Mouse (Mus musculus) cerebellum, adult 9-10 months (tissue): ENCODE results near the gene Aff1.

ENCODE experiments used
- DNase-seq: peaks from one replicate; pipeline ENCODE4 v3.0.0; 2022

Aff1 gene

GRCm38 (mm10) chr5:103694094-103694493 lies 1.9 kb downstream of the Aff1 start:
- DNase-seq, result no peak

GRCm38 (mm10) chr5:103697875-103698491 lies 5.8 kb downstream of the Aff1 start:
- no peak for DNase-seq

- no peak for DNase-seq
Observed at GRCm38 (mm10) chr5:103698577-103698976, 6.4 kb downstream of the Aff1 start.

- DNase-seq, result no peak
Observed at GRCm38 (mm10) chr5:103699537-103699936, 7.4 kb downstream of the Aff1 start.

- no peak for DNase-seq
Observed at GRCm38 (mm10) chr5:103700661-103701060, 8.5 kb downstream of the Aff1 start.

GRCm38 (mm10) chr5:103701466-103701865 lies 9.3 kb downstream of the Aff1 start:
- DNase-seq, result no peak

GRCm38 (mm10) chr5:103702527-103702926 lies 10.4 kb downstream of the Aff1 start:
- DNase-seq, result no peak

- no peak for DNase-seq
Observed at GRCm38 (mm10) chr5:103705331-103705730, 13.2 kb downstream of the Aff1 start.

GRCm38 (mm10) chr5:103705874-103706273 lies 13.7 kb downstream of the Aff1 start:
- no peak for DNase-seq

GRCm38 (mm10) chr5:103709044-103709443 lies 16.9 kb downstream of the Aff1 start:
- no peak for DNase-seq

- DNase-seq, result no peak
Observed at GRCm38 (mm10) chr5:103711886-103712285, 19.7 kb downstream of the Aff1 start.

- DNase-seq, result no peak
Observed at GRCm38 (mm10) chr5:103713422-103713821, 21.2 kb downstream of the Aff1 start.

GRCm38 (mm10) chr5:103714943-103715342 lies 22.8 kb downstream of the Aff1 start:
- DNase-seq, result no peak

- DNase-seq, result no peak
Observed at GRCm38 (mm10) chr5:103716824-103717342, 24.7 kb downstream of the Aff1 start.

GRCm38 (mm10) chr5:103719131-103719530 lies 27.0 kb downstream of the Aff1 start:
- DNase-seq, result no peak

GRCm38 (mm10) chr5:103719851-103720250 lies 27.7 kb downstream of the Aff1 start:
- DNase-seq, result no peak

GRCm38 (mm10) chr5:103720967-103721366 lies 28.8 kb downstream of the Aff1 start:
- no peak for DNase-seq

- DNase-seq, result no peak
Observed at GRCm38 (mm10) chr5:103721490-103721889, 29.3 kb downstream of the Aff1 start.

GRCm38 (mm10) chr5:103722721-103723120 lies 30.5 kb downstream of the Aff1 start:
- DNase-seq, result no peak

- DNase-seq, result no peak
Observed at GRCm38 (mm10) chr5:103724384-103724783, 32.2 kb downstream of the Aff1 start.

- DNase-seq, result no peak
Observed at GRCm38 (mm10) chr5:103724823-103725222, 32.6 kb downstream of the Aff1 start.

- no peak for DNase-seq
Observed at GRCm38 (mm10) chr5:103725268-103726149, 33.3 kb downstream of the Aff1 start.

GRCm38 (mm10) chr5:103726281-103726938 lies 34.2 kb downstream of the Aff1 start:
- no peak for DNase-seq
